Mouse (Mus musculus) liver, postnatal 0 days (tissue): ENCODE data around the gene Epo. TPM values are rescaled to one million over a fixed set of nuclear protein-coding genes. Genes with fewer than 3 reads are reported as not detected.
A peak's percentile ranks its signal among the peaks of the same experiment; 100 is the strongest.

Experiments
- ATAC-seq: fragments of 200-750 bp; cut with Nextera tagmentation; 2 replicates; pipeline ENCODE4 v1.8.0; 2017; ENCODE audit warnings: mild to moderate bottlenecking, moderate library complexity
- DNase-seq: peaks from one replicate; pipeline ENCODE4 v3.0.0-alpha.2; 2016
- H3K27ac ChIP-seq: fragments of 300-500 bp; sonication (generic); 2 replicates; pipeline ENCODE4 v1.5.1; 2014; ENCODE audit warnings: antibody characterized with exemption, moderate library complexity, mild to moderate bottlenecking, low read depth
- H3K27me3 ChIP-seq: fragments of 300-500 bp; sonication (generic); 2 replicates; pipeline ENCODE4 v1.6.1; 2014; ENCODE audit warnings: low read length, control low read depth, mixed read lengths; ENCODE audit not compliant: insufficient read depth
- H3K36me3 ChIP-seq: fragments of 300-500 bp; sonication (generic); replicated peaks from 2 replicates; pipeline ENCODE4 v1.6.1; 2014; ENCODE audit warnings: mild to moderate bottlenecking, control low read depth, low read length, moderate library complexity, mixed read lengths; ENCODE audit not compliant: insufficient read depth
- H3K4me1 ChIP-seq: fragments of 300-500 bp; sonication (generic); 2 replicates; pipeline ENCODE4 v1.6.1; 2014; ENCODE audit warnings: antibody characterized with exemption, mild to moderate bottlenecking, control low read depth; ENCODE audit not compliant: insufficient read depth
- H3K4me2 ChIP-seq: fragments of 300-500 bp; sonication (generic); 2 replicates; pipeline ENCODE4 v1.6.1; 2014; ENCODE audit warnings: low read depth, mild to moderate bottlenecking, low read length, moderate library complexity, mixed read lengths
- H3K4me3 ChIP-seq: fragments of 300-500 bp; sonication (generic); 2 replicates; pipeline ENCODE4 v1.5.1; 2014; ENCODE audit warnings: low read depth, low read length
- H3K9ac ChIP-seq: fragments of 300-500 bp; sonication (generic); replicated peaks from 2 replicates; pipeline ENCODE4 v1.6.1; 2014; ENCODE audit warnings: mild to moderate bottlenecking, moderate library complexity
- H3K9me3 ChIP-seq: fragments of 300-500 bp; sonication (generic); 2 replicates; pipeline ENCODE4 v1.6.1; 2016; ENCODE audit warnings: mild to moderate bottlenecking, control low read depth, low read length, mixed read lengths
- CTCF ChIP-seq: sonication (generic); IDR thresholded peaks from 2 replicates; pipeline ENCODE4 v1.5.1; 2016; ENCODE audit warnings: antibody characterized with exemption, low read depth
- EP300 ChIP-seq: IDR thresholded peaks from 2 replicates; pipeline ENCODE4 v1.6.1; 2016; ENCODE audit warnings: antibody characterized with exemption, low read depth, mild to moderate bottlenecking
- WGBS: fragments of 180-500 bp; shearing (Covaris S2); extraction: QIAGEN DNeasy Blood & Tissue Kit; methylation state at CpG from one replicate; pipeline ENCODE4 v1.1.7; 2014; ENCODE audit not compliant: insufficient replicate concordance; 5-methylcytosine and 5-hydroxymethylcytosine counted together
- polyA plus RNA-seq: library from polyadenylated mRNA; unstranded; fragments of >200 nt; fragmentation: Nextera tagmentation; extraction: Ambion mirVana; gene quantifications from 2 replicates; pipeline ENCODE4 v1.2.1, GENCODE M21; 2015

Gene Epo
- polyA plus RNA-seq, 1 experiment from 2014 or later, result 0.26 TPM

- Histone ChIP-seq H3K4me2 (peak overlapping the region; percentile 90), H3K4me3 (peak overlapping the region; percentile 96), H3K36me3 (peaks cover 32% of the 10 kb centered on the region), H3K9ac (peak overlapping the region; percentile 92), H3K27ac (peak overlapping the region; percentile 94), H3K9me3 (no peaks in the 10 kb centered on the region), H3K27me3 (no peaks in the 10 kb centered on the region), H3K4me1 (peaks cover 12% of the 10 kb centered on the region)
- peak; percentile 51 for DNase-seq
- no peak for TF ChIP-seq EP300
- no peak for TF ChIP-seq CTCF
- under 1% methylated on average over 19 of the region's 19 CpGs for WGBS
- ATAC-seq, result no peak
These were observed 773 bp downstream of the Epo start for GRCm38 (mm10) chr5:137532131-137532807.

- H3K9ac ChIP-seq, result peak overlapping the region; percentile 92
- H3K4me2 ChIP-seq, result peak overlapping the region; percentile 90
- TF ChIP-seq EP300, result no peak
- no peaks in the 10 kb centered on the region for H3K9me3 ChIP-seq
- peaks cover 12% of the 10 kb centered on the region for H3K4me1 ChIP-seq
- H3K27ac ChIP-seq, result peak overlapping the region; percentile 94
- H3K36me3 ChIP-seq, result peaks cover 38% of the 10 kb centered on the region
- peak; percentile 2; the same call in 1 of the 2 replicates for ATAC-seq
- H3K4me3 ChIP-seq, result peak overlapping the region; percentile 96
- peak; percentile 73 for DNase-seq
- H3K27me3 ChIP-seq, result no peaks in the 10 kb centered on the region
- under 1% methylated on average over 45 of the region's 51 CpGs for WGBS
These were observed 1.5 kb downstream of the Epo start for GRCm38 (mm10) chr5:137531414-137532130.

GRCm38 (mm10) chr5:137530588-137531413 is 2.2 kb downstream of the Epo start:
- Histone ChIP-seq H3K4me1 (peaks cover 16% of the 10 kb centered on the region), H3K27ac (peak overlapping the region; percentile 94), H3K36me3 (peaks cover 45% of the 10 kb centered on the region), H3K27me3 (no peaks in the 10 kb centered on the region), H3K4me2 (peak overlapping the region; percentile 90), H3K9ac (peak overlapping the region; percentile 92), H3K4me3 (peak overlapping the region; percentile 96), H3K9me3 (no peaks in the 10 kb centered on the region)
- DNase-seq (peak; percentile 74), ATAC-seq (peak; percentile 7; the same call in 1 of the 2 replicates)
- TF ChIP-seq CTCF, result no peak
- TF ChIP-seq EP300, result no peak
- 5% methylated on average over 44 of the region's 46 CpGs for WGBS

- Histone ChIP-seq H3K4me3 (peak overlapping the region; percentile 96; the same call in 1 of the 2 replicates), H3K9me3 (no peaks in the 10 kb centered on the region), H3K4me1 (peaks cover 16% of the 10 kb centered on the region), H3K4me2 (peak overlapping the region; percentile 90), H3K27ac (no peak overlapping the region), H3K27me3 (no peaks in the 10 kb centered on the region), H3K9ac (no peak overlapping the region), H3K36me3 (peaks cover 53% of the 10 kb centered on the region)
- TF ChIP-seq EP300 (no peak), CTCF (no peak)
- DNase-seq (no peak), ATAC-seq (no peak)
- 85% methylated on average over 8 of the region's 8 CpGs for WGBS
These were observed 3.0 kb downstream of the Epo start for GRCm38 (mm10) chr5:137530075-137530474.

- no peaks in the 10 kb centered on the region for H3K9me3 ChIP-seq
- WGBS, result 78% methylated on average over 15 of the region's 15 CpGs
- no peak for TF ChIP-seq EP300
- no peak overlapping the region for H3K4me2 ChIP-seq
- no peak overlapping the region for H3K27ac ChIP-seq
- H3K36me3 ChIP-seq, result peaks cover 59% of the 10 kb centered on the region
- H3K27me3 ChIP-seq, result no peaks in the 10 kb centered on the region
- no peak overlapping the region for H3K9ac ChIP-seq
- no peak overlapping the region for H3K4me3 ChIP-seq
- peaks cover 16% of the 10 kb centered on the region for H3K4me1 ChIP-seq
- DNase-seq (no peak), ATAC-seq (no peak)
These were observed 3.6 kb downstream of the Epo start for GRCm38 (mm10) chr5:137529221-137529995.
